Mouse (Mus musculus) liver, adult 10 weeks (tissue): ENCODE results near the gene Focad. TPM values are rescaled to one million over a fixed set of nuclear protein-coding genes. Genes with fewer than 3 reads are reported as not detected.

Experiments used
- polyA plus RNA-seq: library from polyadenylated mRNA; stranded (reverse); fragments of 350-450 nt; fragmentation: Illumina TruSeq; extraction: RNeasy Lipid Tissue Mini Kit (QIAGEN cat#74804); gene quantifications from one replicate; pipeline ENCODE4 v1.2.3, GENCODE M21; 2014; ENCODE audit warnings: low read depth, low replicate concordance

Focad gene
- 4.5 TPM for polyA plus RNA-seq

DNA sequence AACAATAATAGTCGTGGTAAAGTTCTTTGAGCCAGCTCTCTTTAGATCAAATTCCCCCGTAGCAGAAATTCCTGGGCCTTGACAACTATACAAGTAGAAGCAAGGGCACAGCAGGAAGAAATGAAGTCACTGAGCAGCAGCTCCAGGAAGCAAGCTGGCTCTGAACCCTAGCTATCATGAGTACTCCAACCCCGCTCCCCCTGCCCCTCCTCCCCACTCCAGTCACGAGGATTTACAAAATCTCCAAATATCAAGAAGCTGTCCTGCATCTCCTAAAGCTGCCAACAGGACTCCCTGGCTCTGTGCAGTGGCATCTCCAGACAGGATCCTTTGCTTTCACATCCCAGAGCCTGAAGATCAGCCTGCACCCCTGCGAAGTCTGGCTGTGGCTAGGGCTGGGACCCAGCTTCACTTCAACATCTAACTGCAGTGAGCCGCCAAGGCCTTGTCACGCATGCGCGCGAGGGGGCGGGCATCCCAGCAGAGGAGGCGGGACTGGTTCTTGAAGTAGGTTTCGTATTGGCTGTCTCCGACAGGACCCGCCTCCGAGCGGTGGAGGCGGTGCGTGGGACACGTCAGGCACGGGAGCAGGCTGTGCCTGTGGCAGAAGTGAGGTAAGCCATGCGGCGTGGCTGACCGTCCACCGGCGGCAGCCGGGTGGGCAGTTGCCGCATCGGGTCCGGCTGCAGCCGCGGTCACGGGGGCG lies at the start of gene Focad:
Focad (plus strand) TSS at position 568 of the 706 bp plus-strand sequence.

DNA sequence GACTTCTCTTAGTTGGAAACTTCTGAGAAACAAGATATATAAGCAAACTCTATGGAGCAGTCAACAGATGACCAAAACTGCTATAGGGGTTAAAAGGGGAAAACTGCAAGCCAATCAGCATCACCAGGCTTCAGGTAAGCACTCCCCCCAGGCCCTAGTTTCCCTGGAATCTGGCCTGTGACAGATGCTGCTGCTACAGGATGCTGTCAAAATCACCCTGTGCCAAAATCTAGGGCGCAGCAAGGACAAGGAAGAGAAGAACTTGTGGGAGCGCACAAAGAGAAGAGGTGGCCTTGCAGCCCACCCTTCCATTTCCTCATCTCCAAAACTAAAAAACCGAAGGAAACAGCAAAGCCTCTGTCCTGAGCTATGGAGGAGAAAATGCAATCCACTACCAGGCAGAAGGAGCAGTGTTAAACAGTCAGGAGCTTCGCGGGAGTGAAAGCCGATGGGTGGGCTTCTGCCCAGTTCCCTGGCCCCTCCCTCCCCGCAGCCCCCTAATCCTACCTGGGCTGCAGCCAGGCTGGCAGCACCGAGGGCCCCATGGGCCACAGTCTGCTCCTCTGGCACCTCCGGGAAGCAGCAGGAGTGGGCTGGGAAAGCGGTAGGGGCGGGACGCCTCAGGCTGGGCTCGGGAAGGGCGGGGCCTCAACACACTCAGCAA lies 344.0 kb downstream of the Focad start, which contains the start of gene Hacd4:
Hacd4 (minus strand) TSS at position 603 of the 664 bp plus-strand sequence.

Other genes with a start within 250 kb of the Focad start
- gene Mllt3, start 61.3 kb upstream of the Focad start, polyA plus RNA-seq: 6.1 TPM